Mouse (Mus musculus) myocyte (in vitro differentiated cells): ENCODE measurements around the gene Camta1. TPM values are rescaled to one million over a fixed set of nuclear protein-coding genes. Genes with fewer than 3 reads are reported as not detected.

ENCODE experiments used
- H3K27me3 ChIP-seq: one replicate; pipeline ENCODE4 v1.6.1; 2011; ENCODE audit not compliant: control insufficient read depth, insufficient read depth, insufficient read length
- H3K36me3 ChIP-seq: one replicate; pipeline ENCODE4 v1.6.1; 2011; ENCODE audit not compliant: control insufficient read depth, insufficient read depth
- H3K4me2 ChIP-seq: one replicate; pipeline ENCODE4 v1.6.1; 2011; ENCODE audit warnings: low read depth, control low read depth
- H3K4me3 ChIP-seq: one replicate; pipeline ENCODE4 v1.5.1; 2011; ENCODE audit warnings: mild to moderate bottlenecking, control low read depth, moderate library complexity
- H3K79me2 ChIP-seq: one replicate; pipeline ENCODE4 v1.6.1; 2011; ENCODE audit not compliant: control insufficient read depth, insufficient read depth
- H3ac ChIP-seq: one replicate; pipeline ENCODE4 v1.6.1; 2011; ENCODE audit not compliant: control insufficient read depth, insufficient read length
- CEBPB ChIP-seq: IDR thresholded peaks from 2 replicates; pipeline ENCODE4 v1.6.1; 2011; ENCODE audit warnings: mild to moderate bottlenecking, moderate library complexity; ENCODE audit not compliant: poor library complexity, insufficient read depth, severe bottlenecking
- E2F4 ChIP-seq: IDR thresholded peaks from one replicate; pipeline ENCODE4 v1.6.1; 2011; ENCODE audit warnings: mild to moderate bottlenecking, control low read depth, moderate library complexity; ENCODE audit not compliant: insufficient read depth
- MAX ChIP-seq: IDR thresholded peaks from one replicate; pipeline ENCODE4 v1.6.1; 2011; ENCODE audit warnings: low read depth, mild to moderate bottlenecking, control low read depth
- MYOD1 ChIP-seq, 3 experiments: IDR thresholded peaks; one replicate each; pipeline ENCODE4 v1.6.1; 2011; ENCODE audit warnings: control low read depth in 2 of 3, low read depth in 2 of 3, mild to moderate bottlenecking in 2 of 3, moderate library complexity in 1 of 3; ENCODE audit not compliant: insufficient read length in 2 of 3, control insufficient read depth in 1 of 3
- MYOG ChIP-seq, 3 experiments: IDR thresholded peaks; one replicate each; pipeline ENCODE4 v1.6.1; 2011; ENCODE audit warnings: control low read depth in 2 of 3, low read depth in 2 of 3, mild to moderate bottlenecking in 2 of 3; ENCODE audit not compliant: insufficient read length in 2 of 3, control insufficient read depth in 1 of 3, insufficient read depth in 1 of 3
- POLR2A ChIP-seq: IDR thresholded peaks from one replicate; pipeline ENCODE4 v1.6.1; 2011; ENCODE audit warnings: low read depth, mild to moderate bottlenecking, control low read depth, moderate library complexity; ENCODE audit not compliant: insufficient read length
- POLR2AphosphoS2 ChIP-seq: IDR thresholded peaks from one replicate; pipeline ENCODE4 v1.6.1; 2011; ENCODE audit warnings: low read depth, control low read depth; ENCODE audit not compliant: insufficient read length
- REST ChIP-seq: IDR thresholded peaks from one replicate; pipeline ENCODE4 v1.6.1; 2011; ENCODE audit warnings: mild to moderate bottlenecking, control low read depth, moderate library complexity; ENCODE audit not compliant: insufficient read depth, insufficient read length
- SRF ChIP-seq: IDR thresholded peaks from one replicate; pipeline ENCODE4 v1.6.1; 2011; ENCODE audit warnings: low read depth; ENCODE audit not compliant: control insufficient read depth, insufficient read length
- TCF12 ChIP-seq: IDR thresholded peaks from one replicate; pipeline ENCODE4 v1.6.1; 2011; ENCODE audit warnings: mild to moderate bottlenecking, control low read depth; ENCODE audit not compliant: poor library complexity, insufficient read depth, severe bottlenecking
- TCF3 ChIP-seq: IDR thresholded peaks from one replicate; pipeline ENCODE4 v1.6.1; 2011; ENCODE audit warnings: low read depth, control low read depth; ENCODE audit not compliant: insufficient read length
- USF1 ChIP-seq: IDR thresholded peaks from one replicate; pipeline ENCODE4 v1.6.1; 2011; ENCODE audit warnings: low read depth, mild to moderate bottlenecking, control low read depth, moderate library complexity
- polyA plus RNA-seq: library from polyadenylated mRNA; unstranded; fragments of >200 nt; fragmentation: generic; extraction: Trizol; gene quantifications from one replicate; pipeline ENCODE4 v1.2.1, GENCODE M21; 2012; ENCODE audit warnings: missing spikeins

Camta1 gene
- polyA plus RNA-seq, 1 experiment: 40.6 TPM

DNA sequence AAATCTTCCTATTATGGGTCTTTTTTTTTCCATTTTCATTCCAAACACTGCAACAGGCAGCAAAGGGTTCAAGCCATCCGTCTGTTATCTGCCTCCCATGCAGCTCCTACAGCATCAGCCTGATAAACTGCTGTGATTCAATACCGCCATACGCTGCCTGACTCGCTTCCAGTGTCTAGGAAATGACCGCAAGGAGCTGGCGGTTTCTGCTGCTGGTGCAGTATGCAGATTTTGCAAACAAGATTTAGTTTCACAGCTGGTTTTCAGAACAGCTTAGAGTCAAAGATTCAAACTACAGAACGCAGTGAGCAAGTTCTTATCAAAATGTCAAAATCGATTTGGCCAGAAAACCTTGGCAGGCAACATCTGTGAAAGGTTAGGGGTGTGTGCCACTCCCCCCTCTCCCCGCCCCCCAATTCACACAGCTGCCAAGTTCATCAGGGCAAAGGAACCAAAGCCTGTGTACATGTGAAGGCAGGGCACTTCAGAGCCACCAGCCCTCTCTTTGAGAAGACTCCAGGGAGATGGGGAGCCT lies 325.7 kb downstream of the Camta1 start:
- no peaks in the 10 kb centered on the region for H3K36me3 ChIP-seq
- peaks cover 28% of the 10 kb centered on the region for H3K27me3 ChIP-seq
- H3K4me2 ChIP-seq: no peak overlapping the region
- no peak overlapping the region for H3ac ChIP-seq
- no peaks in the 10 kb centered on the region for H3K79me2 ChIP-seq
- H3K4me3 ChIP-seq: no peak overlapping the region
- TF ChIP-seq SRF (no peak), CEBPB (no peak), POLR2A (no peak)

DNA sequence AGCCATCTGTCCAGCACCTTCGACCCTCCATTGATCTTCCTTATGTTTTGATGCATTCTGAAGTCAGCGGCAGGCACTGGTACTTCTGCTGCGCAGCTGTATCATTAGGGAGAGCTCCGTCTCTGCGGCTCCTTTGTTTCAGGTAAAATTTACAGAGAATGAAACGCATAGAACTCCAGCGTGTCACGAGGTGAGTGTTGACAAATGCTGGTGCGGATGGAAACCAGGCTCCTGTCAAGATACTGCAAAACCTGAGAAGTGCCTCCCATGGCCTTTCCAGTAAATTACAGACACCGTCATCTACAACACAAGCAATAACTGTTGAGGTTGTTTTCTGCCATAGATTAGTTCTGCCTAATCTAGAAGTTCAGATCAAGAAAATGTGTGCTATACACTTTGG lies 328.2 kb downstream of the Camta1 start:
- no peaks in the 10 kb centered on the region for H3K79me2 ChIP-seq
- H3K36me3 ChIP-seq: no peaks in the 10 kb centered on the region
- no peak overlapping the region for H3ac ChIP-seq
- H3K27me3 ChIP-seq: peaks cover 17% of the 10 kb centered on the region
- H3K4me2 ChIP-seq: no peak overlapping the region
- no peak overlapping the region for H3K4me3 ChIP-seq
- no peak for TF ChIP-seq REST
- no peak for TF ChIP-seq POLR2AphosphoS2
- no peak for TF ChIP-seq MYOG (IDR thresholded peaks at IDR 0.05; ENCODE audit: control insufficient read depth in 1 of 3, insufficient read depth in 1 of 3, insufficient read length in 2 of 3, low read depth in 2 of 3)

GRCm38 (mm10) chr4:151528436-151528835 lies 333.2 kb downstream of the Camta1 start:
- TF ChIP-seq POLR2A (no peak), USF1 (no peak), TCF3 (no peak), MYOD1 (IDR thresholded peaks at IDR 0.05; ENCODE audit: control insufficient read depth in 1 of 3, insufficient read length in 2 of 3, low read depth in 2 of 3) (no peak), SRF (no peak), POLR2AphosphoS2 (no peak), MAX (no peak), CEBPB (no peak), E2F4 (no peak), MYOG (IDR thresholded peaks at IDR 0.05; ENCODE audit: control insufficient read depth in 1 of 3, insufficient read depth in 1 of 3, insufficient read length in 2 of 3, low read depth in 2 of 3) (no peak), TCF12 (no peak)
- Histone ChIP-seq H3K27me3 (no peaks in the 10 kb centered on the region), H3K79me2 (no peaks in the 10 kb centered on the region), H3K4me2 (no peak overlapping the region), H3ac (no peak overlapping the region), H3K36me3 (no peaks in the 10 kb centered on the region), H3K4me3 (no peak overlapping the region)

DNA sequence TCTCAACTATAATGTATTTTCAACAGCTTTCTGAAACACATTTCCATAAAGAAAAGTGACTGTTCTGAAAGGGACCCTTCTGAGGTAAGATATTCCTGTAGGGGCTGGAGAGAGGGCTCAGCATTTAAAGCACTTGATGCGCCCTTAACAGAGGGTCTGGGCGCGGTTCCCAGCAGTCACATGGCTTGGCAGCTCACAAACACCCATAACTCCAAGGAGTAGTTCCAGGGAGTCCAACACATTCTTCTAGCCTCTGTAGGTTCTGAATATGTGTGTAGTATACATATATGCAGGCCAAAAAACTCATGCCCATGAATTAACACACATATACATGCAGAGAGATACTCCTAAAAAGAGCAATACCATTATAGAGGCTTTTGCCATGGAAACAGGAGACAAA lies 333.9 kb downstream of the Camta1 start:
- H3K4me3 ChIP-seq: no peak overlapping the region
- no peaks in the 10 kb centered on the region for H3K27me3 ChIP-seq
- H3K79me2 ChIP-seq: no peaks in the 10 kb centered on the region
- TF ChIP-seq TCF3 (no peak), USF1 (no peak), REST (no peak), TCF12 (no peak), POLR2AphosphoS2 (no peak), E2F4 (no peak), MYOG (IDR thresholded peaks at IDR 0.05; ENCODE audit: control insufficient read depth in 1 of 3, insufficient read depth in 1 of 3, insufficient read length in 2 of 3, low read depth in 2 of 3) (no peak), POLR2A (no peak), MAX (no peak), MYOD1 (IDR thresholded peaks at IDR 0.05; ENCODE audit: control insufficient read depth in 1 of 3, insufficient read length in 2 of 3, low read depth in 2 of 3) (no peak), CEBPB (no peak), SRF (no peak)
- H3K4me2 ChIP-seq: no peak overlapping the region
- no peak overlapping the region for H3ac ChIP-seq
- no peaks in the 10 kb centered on the region for H3K36me3 ChIP-seq

DNA sequence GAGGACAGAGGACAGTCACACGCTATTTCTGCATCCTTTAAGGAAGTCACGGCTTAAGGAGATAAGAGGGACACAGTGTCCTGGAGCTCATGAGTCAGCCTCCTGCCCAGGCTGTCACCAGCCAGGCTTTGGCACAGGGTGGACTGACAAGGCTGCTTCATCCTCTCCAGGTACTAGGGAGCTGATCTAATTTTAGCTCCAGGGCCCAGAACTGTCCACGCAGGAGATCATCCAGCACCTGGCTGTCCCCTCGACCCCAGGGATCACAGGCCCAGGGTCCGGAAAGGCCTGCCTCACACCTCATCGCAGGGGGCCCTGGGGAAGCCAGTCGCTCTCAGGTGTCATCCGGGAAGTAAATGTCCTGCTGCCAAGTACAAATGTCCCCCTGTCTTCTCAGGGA lies 341.6 kb downstream of the Camta1 start:
- Histone ChIP-seq H3K4me2 (no peak overlapping the region), H3K4me3 (no peak overlapping the region), H3K79me2 (no peaks in the 10 kb centered on the region), H3K27me3 (no peaks in the 10 kb centered on the region), H3ac (no peak overlapping the region), H3K36me3 (no peaks in the 10 kb centered on the region)
- no peak for TF ChIP-seq MAX
- TF ChIP-seq SRF: no peak
- TF ChIP-seq POLR2AphosphoS2: no peak
- TF ChIP-seq MYOD1 (IDR thresholded peaks at IDR 0.05; ENCODE audit: control insufficient read depth in 1 of 3, insufficient read length in 2 of 3, low read depth in 2 of 3): no peak
- no peak for TF ChIP-seq USF1
- TF ChIP-seq TCF3: no peak
- TF ChIP-seq REST: no peak
- TF ChIP-seq E2F4: no peak
- TF ChIP-seq POLR2A: no peak
- TF ChIP-seq CEBPB: no peak
- TF ChIP-seq MYOG (IDR thresholded peaks at IDR 0.05; ENCODE audit: control insufficient read depth in 1 of 3, insufficient read depth in 1 of 3, insufficient read length in 2 of 3, low read depth in 2 of 3): no peak
- TF ChIP-seq TCF12: no peak
